Mouse (Mus musculus) kidney, postnatal 0 days (tissue): ENCODE results near the gene Tbxas1. TPM values are rescaled to one million over a fixed set of nuclear protein-coding genes. Genes with fewer than 3 reads are reported as not detected.
A peak's percentile ranks its signal among the peaks of the same experiment; 100 is the strongest.

Source experiments
- ATAC-seq: fragments of 200-750 bp; cut with Nextera tagmentation; replicated peaks from 2 replicates; pipeline ENCODE4 v1.8.0; 2017; ENCODE audit warnings: low read depth, moderate number of reproducible peaks, moderate TSS enrichment, moderate library complexity; ENCODE audit not compliant: low FRiP score
- DNase-seq: peaks from one replicate; pipeline ENCODE4 v3.0.0-alpha.2; 2016; ENCODE audit warnings: low spot score
- H3K27ac ChIP-seq: fragments of 300-500 bp; sonication (generic); 2 replicates; pipeline ENCODE4 v1.5.1; 2014; ENCODE audit warnings: mild to moderate bottlenecking
- H3K27me3 ChIP-seq: fragments of 300-500 bp; sonication (generic); 2 replicates; pipeline ENCODE4 v1.6.1; 2014; ENCODE audit warnings: low read length, mixed read lengths; ENCODE audit not compliant: insufficient read depth
- H3K36me3 ChIP-seq: fragments of 300-500 bp; sonication (generic); 2 replicates; pipeline ENCODE4 v1.6.1; 2014; ENCODE audit warnings: low read length, mixed read lengths; ENCODE audit not compliant: insufficient read depth
- H3K4me1 ChIP-seq: fragments of 300-500 bp; sonication (generic); replicated peaks from 2 replicates; pipeline ENCODE4 v1.6.1; 2014; ENCODE audit warnings: antibody characterized with exemption, low read length, mixed read lengths; ENCODE audit not compliant: insufficient read depth
- H3K4me2 ChIP-seq: fragments of 300-500 bp; sonication (generic); 2 replicates; pipeline ENCODE4 v1.6.1; 2014; ENCODE audit warnings: mild to moderate bottlenecking, low read length, moderate library complexity, mixed read lengths
- H3K4me3 ChIP-seq: fragments of 300-500 bp; sonication (generic); replicated peaks from 2 replicates; pipeline ENCODE4 v1.5.1; 2014; ENCODE audit warnings: low read depth, low read length
- H3K9ac ChIP-seq: fragments of 300-500 bp; sonication (generic); 2 replicates; pipeline ENCODE4 v1.6.1; 2014; ENCODE audit warnings: low read depth, low read length
- H3K9me3 ChIP-seq: fragments of 300-500 bp; sonication (generic); replicated peaks from 2 replicates; pipeline ENCODE4 v1.6.1; 2016; ENCODE audit warnings: low read length, inconsistent platforms, mixed read lengths
- CTCF ChIP-seq: IDR thresholded peaks from 2 replicates; pipeline ENCODE4 v1.5.1; 2016; ENCODE audit warnings: antibody characterized with exemption, low read depth, mild to moderate bottlenecking, moderate library complexity
- WGBS: fragments of 180-500 bp; shearing (Covaris S2); extraction: QIAGEN DNeasy Blood & Tissue Kit; methylation state at CpG from one replicate; pipeline ENCODE4 v1.1.7; 2014; 5-methylcytosine and 5-hydroxymethylcytosine counted together
- polyA plus RNA-seq: library from polyadenylated mRNA; unstranded; fragments of >200 nt; fragmentation: Nextera tagmentation; extraction: Ambion mirVana; gene quantifications from 2 replicates; pipeline ENCODE4 v1.2.1, GENCODE M21; 2015

Tbxas1 gene
- polyA plus RNA-seq, 1 experiment from 2014 or later, result 10.5 TPM

- H3K4me1 ChIP-seq, result peaks cover 17% of the 10 kb centered on the region; the same call in 1 of the 2 replicates
- TF ChIP-seq CTCF, result no peak
- no peak overlapping the region for H3K4me2 ChIP-seq
- WGBS, result 63% methylated on average over 5 of the region's 5 CpGs
- no peaks in the 10 kb centered on the region for H3K27me3 ChIP-seq
- H3K9ac ChIP-seq, result no peak overlapping the region
- H3K27ac ChIP-seq, result no peak overlapping the region
- DNase-seq (no peak), ATAC-seq (no peak)
- no peaks in the 10 kb centered on the region for H3K9me3 ChIP-seq
- no peaks in the 10 kb centered on the region for H3K36me3 ChIP-seq
- no peak overlapping the region for H3K4me3 ChIP-seq
Measured at GRCm38 (mm10) chr6:38915776-38916175, 40.6 kb downstream of the Tbxas1 start.

- ATAC-seq (no peak), DNase-seq (no peak)
- H3K9me3 ChIP-seq, result no peaks in the 10 kb centered on the region
- H3K4me1 ChIP-seq, result peaks cover 20% of the 10 kb centered on the region; the same call in 1 of the 2 replicates
- no peak overlapping the region for H3K4me3 ChIP-seq
- H3K27me3 ChIP-seq, result no peaks in the 10 kb centered on the region
- no peak overlapping the region for H3K4me2 ChIP-seq
- no peak overlapping the region for H3K27ac ChIP-seq
- no peak for TF ChIP-seq CTCF
- H3K36me3 ChIP-seq, result no peaks in the 10 kb centered on the region
- no peak overlapping the region for H3K9ac ChIP-seq
- WGBS, result 73% methylated on average over 4 of the region's 4 CpGs
Measured at GRCm38 (mm10) chr6:38916571-38916970, 41.4 kb downstream of the Tbxas1 start.

- H3K9me3 ChIP-seq, result no peaks in the 10 kb centered on the region
- whole genome bisulfite sequencing, result 24% methylated on average over 3 of the region's 3 CpGs
- H3K4me3 ChIP-seq, result no peak overlapping the region
- no peak for TF ChIP-seq CTCF
- H3K27me3 ChIP-seq, result no peaks in the 10 kb centered on the region
- peak overlapping the region; percentile 87 for H3K27ac ChIP-seq
- ATAC-seq (no peak), DNase-seq (no peak)
- H3K4me1 ChIP-seq, result peaks cover 16% of the 10 kb centered on the region; the same call in 1 of the 2 replicates
- no peaks in the 10 kb centered on the region for H3K36me3 ChIP-seq
- H3K4me2 ChIP-seq, result no peak overlapping the region
- no peak overlapping the region for H3K9ac ChIP-seq
Measured at GRCm38 (mm10) chr6:38917415-38917814, 42.2 kb downstream of the Tbxas1 start.

GRCm38 (mm10) chr6:38918728-38919127 lies 43.5 kb downstream of the Tbxas1 start:
- Histone ChIP-seq H3K36me3 (no peaks in the 10 kb centered on the region), H3K4me1 (peaks cover 16% of the 10 kb centered on the region; the same call in 1 of the 2 replicates), H3K9ac (no peak overlapping the region), H3K4me3 (no peak overlapping the region), H3K9me3 (no peaks in the 10 kb centered on the region), H3K4me2 (no peak overlapping the region), H3K27ac (peak overlapping the region; percentile 87), H3K27me3 (no peaks in the 10 kb centered on the region)
- DNase-seq, result no peak
- ATAC-seq, result no peak; the same call in 1 of the 2 replicates
- WGBS, result 61% methylated on average over 4 of the region's 4 CpGs
- no peak for TF ChIP-seq CTCF

- Histone ChIP-seq H3K4me3 (no peak overlapping the region), H3K9ac (no peak overlapping the region), H3K27me3 (no peaks in the 10 kb centered on the region), H3K4me1 (peaks cover 16% of the 10 kb centered on the region; the same call in 1 of the 2 replicates), H3K9me3 (no peaks in the 10 kb centered on the region), H3K27ac (peak overlapping the region; percentile 87), H3K36me3 (no peaks in the 10 kb centered on the region), H3K4me2 (no peak overlapping the region)
- ATAC-seq, result peak; percentile 63
- peak; percentile 51 for DNase-seq
- WGBS, result 53% methylated on average over 14 of the region's 14 CpGs
- no peak for TF ChIP-seq CTCF
Measured at GRCm38 (mm10) chr6:38919135-38919740, 44.0 kb downstream of the Tbxas1 start.

GRCm38 (mm10) chr6:38920141-38920540 lies 44.9 kb downstream of the Tbxas1 start:
- Histone ChIP-seq H3K36me3 (no peaks in the 10 kb centered on the region), H3K4me3 (no peak overlapping the region), H3K9ac (no peak overlapping the region), H3K4me2 (no peak overlapping the region), H3K4me1 (peaks cover 16% of the 10 kb centered on the region; the same call in 1 of the 2 replicates), H3K27ac (peak overlapping the region; percentile 87), H3K9me3 (no peaks in the 10 kb centered on the region), H3K27me3 (no peaks in the 10 kb centered on the region)
- 59% methylated on average over 6 of the region's 6 CpGs for WGBS
- no peak for DNase-seq
- no peak for ATAC-seq
- no peak for TF ChIP-seq CTCF
